ENCODE assay signal across 8 mouse cellular contexts in genomic region chr13:56279439-56279838, GRCm38 (mm10). TPM values are rescaled to one million over a fixed set of nuclear protein-coding genes. Genes with fewer than 3 reads are reported as not detected.
DNase-seq lines count a peak whose midpoint lies in the region; ATAC-seq and TF ChIP-seq lines count a peak whose summit lies in the region.

No protein-coding gene starts in this region.

- ATAC-seq in granulocyte monocyte progenitor cell, adult 5-6 weeks (replicated peaks; ENCODE audit: poor library complexity, severe bottlenecking), result peak; percentile 74
- peak; percentile 82 for ATAC-seq in kidney, embryonic 15.5 days (replicated peaks; ENCODE audit: low FRiP score)
- ATAC-seq in limb, embryonic 14.5 days (ENCODE audit: low FRiP score, low read depth), result peak; percentile 83
- 0 out of 2 replicates have a peak, but pooled peaks have one; percentile 20 for ATAC-seq in neural tube, embryonic 11.5 days (ENCODE audit: insufficient read depth, low FRiP score, low TSS enrichment)
- peak; percentile 77 for ATAC-seq in stomach, postnatal 0 days (ENCODE audit: low FRiP score, low TSS enrichment)

- H3K27me3 ChIP-seq in kidney, embryonic 15.5 days, result no peaks in the 10 kb centered on the region
- no peaks in the 10 kb centered on the region for H3K27me3 ChIP-seq in limb, embryonic 14.5 days (ENCODE audit: control insufficient read depth, insufficient read depth, low read length)
- no peaks in the 10 kb centered on the region for H3K27me3 ChIP-seq in neural tube, embryonic 11.5 days (ENCODE audit: control insufficient read depth, insufficient read depth, low read length)
- no peaks in the 10 kb centered on the region for H3K27me3 ChIP-seq in stomach, postnatal 0 days (ENCODE audit: control insufficient read depth, insufficient read depth, low read length)

- no peak for TF ChIP-seq EP300 in stomach, postnatal 0 days (optimal IDR thresholded peaks at IDR 0.05)

- H3K9ac ChIP-seq in kidney, embryonic 15.5 days, result no peak overlapping the region
- no peak overlapping the region for H3K9ac ChIP-seq in limb, embryonic 14.5 days (ENCODE audit: low read depth, low read length, severe bottlenecking)
- no peak overlapping the region for H3K9ac ChIP-seq in neural tube, embryonic 11.5 days (ENCODE audit: low read length)
- no peak overlapping the region for H3K9ac ChIP-seq in stomach, postnatal 0 days (ENCODE audit: low read length)

- no peak overlapping the region for H3K27ac ChIP-seq in kidney, embryonic 15.5 days
- H3K27ac ChIP-seq in limb, embryonic 14.5 days (replicated peaks; ENCODE audit: low read depth, low read length), result no peak overlapping the region
- H3K27ac ChIP-seq in neural tube, embryonic 11.5 days (ENCODE audit: low read depth, low read length), result no peak overlapping the region
- H3K27ac ChIP-seq in stomach, postnatal 0 days (replicated peaks), result no peak overlapping the region

- WGBS in kidney, embryonic 15.5 days, result 14% methylated on average over 8 of the region's 8 CpGs
- WGBS in limb, embryonic 14.5 days, result 12% methylated on average over 8 of the region's 8 CpGs
- WGBS in neural tube, embryonic 11.5 days, result 23% methylated on average over 8 of the region's 8 CpGs
- WGBS in stomach, postnatal 0 days, result 17% methylated on average over 8 of the region's 8 CpGs

- TF ChIP-seq POLR2A in limb, embryonic 14.5 days (IDR thresholded peaks at IDR 0.05; ENCODE audit: borderline replicate concordance, extremely low read depth, insufficient read depth, insufficient read length), result peak; percentile 19; the same call in 1 of the 2 replicates

- TF ChIP-seq CTCF in stomach, postnatal 0 days (IDR thresholded peaks at IDR 0.05; ENCODE audit: low read depth), result peak; percentile 97

- no peak overlapping the region for H3K4me2 ChIP-seq in kidney, embryonic 15.5 days
- H3K4me2 ChIP-seq in limb, embryonic 14.5 days (replicated peaks; ENCODE audit: low read depth, low read length, severe bottlenecking), result no peak overlapping the region
- no peak overlapping the region for H3K4me2 ChIP-seq in neural tube, embryonic 11.5 days (ENCODE audit: low read depth)
- H3K4me2 ChIP-seq in stomach, postnatal 0 days (replicated peaks; ENCODE audit: low read depth), result no peak overlapping the region

- H3K4me3 ChIP-seq in kidney, embryonic 15.5 days (replicated peaks), result no peak overlapping the region
- no peak overlapping the region for H3K4me3 ChIP-seq in limb, embryonic 14.5 days (replicated peaks; ENCODE audit: low read length)
- no peak overlapping the region for H3K4me3 ChIP-seq in neural tube, embryonic 11.5 days (ENCODE audit: low read depth, low read length)
- H3K4me3 ChIP-seq in stomach, postnatal 0 days (ENCODE audit: low read depth, low read length), result no peak overlapping the region

- H3K4me1 ChIP-seq in kidney, embryonic 15.5 days, result 0 out of 2 replicates have a peak, but pooled peaks cover 2% of the 10 kb centered on the region
- no peaks in the 10 kb centered on the region for H3K4me1 ChIP-seq in limb, embryonic 14.5 days (ENCODE audit: control insufficient read depth, insufficient read depth, low read length)
- no peaks in the 10 kb centered on the region for H3K4me1 ChIP-seq in neural tube, embryonic 11.5 days (ENCODE audit: control insufficient read depth, insufficient read depth, low read length)
- no peaks in the 10 kb centered on the region for H3K4me1 ChIP-seq in stomach, postnatal 0 days (replicated peaks; ENCODE audit: control insufficient read depth, insufficient read depth)

- H3K9me3 ChIP-seq in kidney, embryonic 15.5 days (replicated peaks), result no peaks in the 10 kb centered on the region
- no peaks in the 10 kb centered on the region for H3K9me3 ChIP-seq in limb, embryonic 14.5 days (ENCODE audit: control insufficient read depth, low read length)
- no peaks in the 10 kb centered on the region for H3K9me3 ChIP-seq in neural tube, embryonic 11.5 days (ENCODE audit: control insufficient read depth, low read length)
- H3K9me3 ChIP-seq in stomach, postnatal 0 days (ENCODE audit: control insufficient read depth, low read length), result no peaks in the 10 kb centered on the region

- H3K36me3 ChIP-seq in kidney, embryonic 15.5 days, result no peaks in the 10 kb centered on the region
- H3K36me3 ChIP-seq in limb, embryonic 14.5 days (ENCODE audit: control insufficient read depth, insufficient read depth, low read length), result no peaks in the 10 kb centered on the region
- no peaks in the 10 kb centered on the region for H3K36me3 ChIP-seq in neural tube, embryonic 11.5 days (ENCODE audit: control insufficient read depth, insufficient read depth, low read length)
- H3K36me3 ChIP-seq in stomach, postnatal 0 days (ENCODE audit: control insufficient read depth, insufficient read depth, low read length), result no peaks in the 10 kb centered on the region

- DNase-seq in 3134 (ENCODE audit: extremely low read depth, insufficient read length, low spot score), result peak; percentile 17
- DNase-seq in adrenal gland, postnatal 14 days, result peak; percentile 83
- DNase-seq in embryo, embryonic 9.5 days (ENCODE audit: extremely low spot score), result peak; percentile 86
- DNase-seq in limb, embryonic 14.5 days (ENCODE audit: low spot score), result peak; percentile 90
- peak; percentile 88 for DNase-seq in neural tube, embryonic 11.5 days (ENCODE audit: low spot score)
- DNase-seq in stomach, postnatal 0 days (ENCODE audit: low spot score), result peak; percentile 81

RNA-seq across cellular contexts. Expression of gene Cxcl14, which starts 16.9 kb away (rescaled TPM):
- 23.9 and 27.3 TPM in 2 replicates for total RNA-seq in adrenal gland, postnatal 14 days (2021)
- 0.85 TPM in 1 of 2 replicates, not detected in the other for total RNA-seq in granulocyte monocyte progenitor cell, adult 5-6 weeks (2014; fragmentation: Nextera tagmentation)
- total RNA-seq in granulocyte monocyte progenitor cell, adult 5-6 weeks (2017), result not detected in 2 replicates
- 23.8 and 25.3 TPM in 2 replicates for polyA plus RNA-seq in kidney, embryonic 15.5 days (2015; fragmentation: Nextera tagmentation; extraction: Ambion mirVana)
- 421 and 443 TPM in 2 replicates for polyA plus RNA-seq in limb, embryonic 14.5 days (2012; rRNA removed)
- polyA plus RNA-seq in limb, embryonic 14.5 days (2014; fragmentation: Nextera tagmentation; extraction: Ambion mirVana), result 474 and 556 TPM in 2 replicates
- 35.7 and 42.4 TPM in 2 replicates for polyA plus RNA-seq in neural tube, embryonic 11.5 days (2014; fragmentation: Nextera tagmentation; extraction: Ambion mirVana)
- polyA plus RNA-seq in stomach, postnatal 0 days (2015; fragmentation: Nextera tagmentation; extraction: Ambion mirVana), result 10.1 and 10.6 TPM in 2 replicates

RNA-seq across cellular contexts. Expression of gene Neurog1, which starts 27.5 kb away (rescaled TPM):
- total RNA-seq in adrenal gland, postnatal 14 days (2021), result not detected in 2 replicates
- total RNA-seq in granulocyte monocyte progenitor cell, adult 5-6 weeks (2014; fragmentation: Nextera tagmentation), result not detected in 2 replicates
- total RNA-seq in granulocyte monocyte progenitor cell, adult 5-6 weeks (2017), result not detected in 2 replicates
- polyA plus RNA-seq in kidney, embryonic 15.5 days (2015; fragmentation: Nextera tagmentation; extraction: Ambion mirVana), result not detected in 2 replicates
- 0.04 and 0.06 TPM in 2 replicates for polyA plus RNA-seq in limb, embryonic 14.5 days (2012; rRNA removed)
- not detected in 2 replicates for polyA plus RNA-seq in limb, embryonic 14.5 days (2014; fragmentation: Nextera tagmentation; extraction: Ambion mirVana)
- 37.3 and 44.0 TPM in 2 replicates for polyA plus RNA-seq in neural tube, embryonic 11.5 days (2014; fragmentation: Nextera tagmentation; extraction: Ambion mirVana)
- 0.06 TPM in 1 of 2 replicates, not detected in the other for polyA plus RNA-seq in stomach, postnatal 0 days (2015; fragmentation: Nextera tagmentation; extraction: Ambion mirVana)

Comparison
In these comparisons a context has a peak if more than half of its experiments do, and no peak if none do; other contexts are left out.
1. DNase-seq: peak in every context shown above with its lines; median percentile 90 in limb, embryonic 14.5 days; 88 in neural tube, embryonic 11.5 days; 86 in embryo, embryonic 9.5 days; 83 in adrenal gland, postnatal 14 days; 81 in stomach, postnatal 0 days; 17 in 3134.
2. ATAC-seq: peak in every context shown above with its lines; median percentile 83 in limb, embryonic 14.5 days; 82 in kidney, embryonic 15.5 days; 77 in stomach, postnatal 0 days; 74 in granulocyte monocyte progenitor cell, adult 5-6 weeks; 20 in neural tube, embryonic 11.5 days.
3. RNA of gene Neurog1, which starts 27.5 kb away (polyA plus RNA-seq): 37.3 to 44.0 TPM in neural tube, embryonic 11.5 days; 0.04 to 0.06 TPM in limb, embryonic 14.5 days, not detected in kidney, embryonic 15.5 days and 0.06 TPM in stomach, postnatal 0 days; every median in the first group is over 10 times any median in the second.